Mouse (Mus musculus) CH12.LX (cell line): ENCODE results near the gene Pik3cb. TPM values are rescaled to one million over a fixed set of nuclear protein-coding genes. Genes with fewer than 3 reads are reported as not detected.

Experiments used
- DNase-seq: peaks from one replicate; pipeline ENCODE4 v3.0.0-alpha.2; 2013; ENCODE audit errors: extremely low read depth
- H3K27ac ChIP-seq: 2 replicates; pipeline ENCODE4 v1.5.1; 2012; ENCODE audit warnings: low read depth, mild to moderate bottlenecking, control low read depth, moderate library complexity; ENCODE audit not compliant: insufficient read depth
- H3K27me3 ChIP-seq: replicated peaks from 2 replicates; pipeline ENCODE3; 2012; ENCODE audit warnings: inconsistent platforms
- H3K36me3 ChIP-seq, 2 experiments: replicated peaks in 1 of 2; 2 replicates each; pipeline versions ENCODE3 to v1.6.1; 2012; ENCODE audit warnings: inconsistent platforms in 1 of 2, low read length in 1 of 2, mild to moderate bottlenecking in 1 of 2, mixed read lengths in 1 of 2, moderate library complexity in 1 of 2; ENCODE audit not compliant: control insufficient read depth in 1 of 2, insufficient read depth in 1 of 2
- H3K4me1 ChIP-seq, 2 experiments: 2 replicates each; pipeline ENCODE4 v1.6.1; 2012; ENCODE audit warnings: inconsistent platforms in 1 of 2, moderate library complexity in 1 of 2; ENCODE audit not compliant: insufficient read depth in 2 of 2, control insufficient read depth in 1 of 2
- H3K4me2 ChIP-seq: 2 replicates; pipeline ENCODE4 v1.6.1; 2012; ENCODE audit warnings: low read depth, mild to moderate bottlenecking, control low read depth; ENCODE audit not compliant: poor library complexity, insufficient read depth, severe bottlenecking
- H3K4me3 ChIP-seq, 3 experiments: fragments of 150-350 bp in 1 of 3; sonication (generic) in 1 of 3; replicated peaks in 1 of 3; 2 replicates each; pipeline versions ENCODE3 to v1.5.1; 2011 to 2012; ENCODE audit warnings: low read depth in 2 of 3, low read length in 2 of 3, mild to moderate bottlenecking in 2 of 3, moderate library complexity in 2 of 3, control low read depth in 1 of 3, improper control_type of control experiment in 1 of 3, inconsistent platforms in 1 of 3, mixed read lengths in 1 of 3; ENCODE audit not compliant: poor library complexity in 1 of 3
- H3K79me2 ChIP-seq: replicated peaks from 2 replicates; pipeline ENCODE4 v1.6.1; 2012; ENCODE audit warnings: mild to moderate bottlenecking, moderate library complexity; ENCODE audit not compliant: control insufficient read depth, poor library complexity, insufficient read depth, severe bottlenecking; ENCODE audit errors: extremely low read depth
- H3K9ac ChIP-seq: 2 replicates; pipeline ENCODE4 v1.6.1; 2012; ENCODE audit warnings: low read depth, mild to moderate bottlenecking, control low read depth, moderate library complexity; ENCODE audit not compliant: insufficient read depth
- H3K9me3 ChIP-seq: replicated peaks from 2 replicates; pipeline ENCODE3; 2012; ENCODE audit warnings: low read length, inconsistent platforms, mixed read lengths
- BHLHE40 ChIP-seq: IDR thresholded peaks from 2 replicates; pipeline ENCODE4 v1.6.1; 2011; ENCODE audit warnings: mild to moderate bottlenecking, low read depth, low read length, improper control_type of control experiment
- CHD1 ChIP-seq: IDR thresholded peaks from 2 replicates; pipeline ENCODE4 v1.6.1; 2012; ENCODE audit warnings: low read depth, low read length, improper control_type of control experiment, inconsistent platforms
- CTCF ChIP-seq, 2 experiments: IDR thresholded peaks in 1 of 2; conservative IDR thresholded peaks in 1 of 2; 2 replicates each; pipeline ENCODE4 v1.5.1; 2011 to 2012; ENCODE audit warnings: low read depth in 2 of 2, low read length in 2 of 2, improper control_type of control experiment in 1 of 2, inconsistent platforms in 1 of 2, mild to moderate bottlenecking in 1 of 2, moderate library complexity in 1 of 2
- EP300 ChIP-seq: IDR thresholded peaks from 2 replicates; pipeline ENCODE4 v1.6.1; 2011; ENCODE audit warnings: low read length, improper control_type of control experiment
- ETS1 ChIP-seq: conservative IDR thresholded peaks from 2 replicates; pipeline ENCODE4 v1.6.1; 2012; ENCODE audit warnings: low read depth, mild to moderate bottlenecking, inconsistent platforms, low read length, improper control_type of control experiment, moderate library complexity
- JUN ChIP-seq: IDR thresholded peaks from 2 replicates; pipeline ENCODE4 v1.6.1; 2011; ENCODE audit warnings: low read depth, mild to moderate bottlenecking, low read length, improper control_type of control experiment, moderate library complexity; ENCODE audit not compliant: insufficient read depth
- MEF2A ChIP-seq: IDR thresholded peaks from 2 replicates; pipeline ENCODE4 v1.6.1; 2014; ENCODE audit warnings: low read depth, mild to moderate bottlenecking, inconsistent platforms, low read length, improper control_type of control experiment, borderline replicate concordance
- MXI1 ChIP-seq: IDR thresholded peaks from 2 replicates; pipeline ENCODE4 v1.6.1; 2011; ENCODE audit warnings: mild to moderate bottlenecking, low read depth, low read length, improper control_type of control experiment
- MYC ChIP-seq: IDR thresholded peaks from 2 replicates; pipeline ENCODE4 v1.6.1; 2011; ENCODE audit warnings: low read depth, mild to moderate bottlenecking, improper control_type of control experiment, low read length
- PAX5 ChIP-seq: IDR thresholded peaks from 2 replicates; pipeline ENCODE4 v1.6.1; 2012; ENCODE audit warnings: low read length, inconsistent platforms, mixed read lengths
- POLR2A ChIP-seq: IDR thresholded peaks from 2 replicates; pipeline ENCODE4 v1.6.1; 2011; ENCODE audit warnings: low read depth, mild to moderate bottlenecking, improper control_type of control experiment, low read length
- POLR2AphosphoS2 ChIP-seq: IDR thresholded peaks from 2 replicates; pipeline ENCODE4 v1.6.1; 2011; ENCODE audit warnings: low read depth, low read length, improper control_type of control experiment
- RCOR1 ChIP-seq: conservative IDR thresholded peaks from 2 replicates; pipeline ENCODE4 v1.6.1; 2012; ENCODE audit warnings: low read depth, mild to moderate bottlenecking, inconsistent platforms, low read length, improper control_type of control experiment
- SIN3A ChIP-seq: IDR thresholded peaks from 2 replicates; pipeline ENCODE4 v1.6.1; 2012; ENCODE audit warnings: low read length, improper control_type of control experiment, inconsistent platforms
- SMC3 ChIP-seq: IDR thresholded peaks from 2 replicates; pipeline ENCODE4 v1.6.1; 2011; ENCODE audit warnings: low read depth, low read length, improper control_type of control experiment
- UBTF ChIP-seq: IDR thresholded peaks from 2 replicates; pipeline ENCODE4 v1.6.1; 2012; ENCODE audit warnings: low read depth, mild to moderate bottlenecking, inconsistent platforms, low read length, improper control_type of control experiment, moderate library complexity
- USF1 ChIP-seq: IDR thresholded peaks from 2 replicates; pipeline ENCODE4 v1.6.1; 2014; ENCODE audit warnings: low read depth, mild to moderate bottlenecking, inconsistent platforms, low read length, improper control_type of control experiment
- ZMIZ1 ChIP-seq: IDR thresholded peaks from 2 replicates; pipeline ENCODE4 v1.6.1; 2012; ENCODE audit warnings: low read depth, mild to moderate bottlenecking, inconsistent platforms, low read length, improper control_type of control experiment
- ZNF384 ChIP-seq: IDR thresholded peaks from 2 replicates; pipeline ENCODE4 v1.6.1; 2012; ENCODE audit warnings: low read depth, low read length, improper control_type of control experiment, inconsistent platforms
- dilution Hi-C: fragments of 300-500 bp; cut with MboI; formaldehyde crosslinking; loops from 2 replicates; pipeline ENCODE4 v1.14.3; 2020; ENCODE audit warnings: low sequenced_read_pairs; ENCODE audit not compliant: extremely low pct_unique_long_range_greater_than_20kb, extremely low pct_ligation_motif_present
- in situ Hi-C: fragments of 300-500 bp; cut with MboI; formaldehyde crosslinking; loops from 3 replicates; pipeline ENCODE4 v1.14.3; 2019; ENCODE audit warnings: low sequenced_read_pairs, low pct_ligation_motif_present, low pct_unique_long_range_greater_than_20kb, mixed read lengths
- polyA plus RNA-seq: library from polyadenylated mRNA; unstranded; fragments of >175 nt; gene quantifications from 2 replicates; pipeline ENCODE4 v1.2.1, GENCODE M21; 2012; ENCODE audit warnings: low read depth; ENCODE audit not compliant: insufficient read length
- total RNA-seq, 2 experiments: library from RNA; depleted of rRNA; stranded (reverse); fragments of 300-350 nt in 1 of 2; fragments of >200 nt in 1 of 2; gene quantifications; 2 replicates each; pipeline ENCODE4 v1.2.3; 2012 to 2014

Gene Pik3cb
- total and polyA plus RNA-seq, 3 experiments, result 1.0 to 3.2 (median 1.0) TPM

- in situ Hi-C loops (no loop called here), dilution Hi-C loops (no loop called here)
- Histone ChIP-seq H3K4me1 (peaks cover 0 to 17% of the 10 kb centered on the region in 2 experiments; a peak in 2 of 4 replicates), H3K9me3 (no peaks in the 10 kb centered on the region), H3K27ac (no peak overlapping the region), H3K36me3 (peaks cover 0 to 13% of the 10 kb centered on the region in 2 experiments), H3K4me2 (no peak overlapping the region), H3K79me2 (no peaks in the 10 kb centered on the region), H3K27me3 (no peaks in the 10 kb centered on the region), H3K4me3 (no peak overlapping the region), H3K9ac (no peak overlapping the region)
- TF ChIP-seq CTCF (conservative IDR thresholded peaks at IDR 0.05 in 1 of 2, IDR thresholded peaks at IDR 0.05 in 1 of 2; ENCODE audit: low read depth in 2 of 2, low read length in 2 of 2) (no peak), POLR2AphosphoS2 (no peak), UBTF (no peak), JUN (no peak), BHLHE40 (no peak), ZMIZ1 (no peak), SMC3 (no peak), USF1 (no peak), ETS1 (no peak), MXI1 (no peak), POLR2A (no peak), PAX5 (no peak), CHD1 (no peak), SIN3A (no peak)
- no peak for DNase-seq
Observed at GRCm38 (mm10) chr9:99090546-99090945, 49.9 kb downstream of the Pik3cb start.

- no peak overlapping the region for H3K27ac ChIP-seq
- no peaks in the 10 kb centered on the region for H3K9me3 ChIP-seq
- H3K4me3 ChIP-seq, result no peak overlapping the region
- no peaks in the 10 kb centered on the region for H3K79me2 ChIP-seq
- dilution Hi-C loops (no loop called here), in situ Hi-C loops (no loop called here)
- H3K36me3 ChIP-seq, result peaks cover 0 to 13% of the 10 kb centered on the region in 2 experiments
- H3K4me1 ChIP-seq, result peaks cover 0 to 17% of the 10 kb centered on the region in 2 experiments; a peak in 2 of 4 replicates
- no peak overlapping the region for H3K9ac ChIP-seq
- H3K4me2 ChIP-seq, result no peak overlapping the region
- no peaks in the 10 kb centered on the region for H3K27me3 ChIP-seq
- DNase-seq, result peak; percentile 27
- TF ChIP-seq MEF2A (0 out of 2 replicates have a peak, but pooled peaks have one; percentile 12), MYC (0 out of 2 replicates have a peak, but pooled peaks have one; percentile 27), RCOR1 (peak; percentile 60; the same call in 1 of the 2 replicates), EP300 (peak; percentile 60; the same call in 1 of the 2 replicates), BHLHE40 (0 out of 2 replicates have a peak, but pooled peaks have one; percentile 21), ZNF384 (no peak)
Observed at GRCm38 (mm10) chr9:99089904-99090303, 50.5 kb downstream of the Pik3cb start.
